Mouse (Mus musculus): ENCODE measurements around the gene Fthl17a.

GRCm38 (mm10) chrX:85226883-85227282, 22.6 kb upstream of the Fthl17a start:
- TF ChIP-seq CTCF (IDR thresholded peaks at IDR 0.05; ENCODE audit: extremely low read depth, insufficient read depth, low read length) (no peak), POLR2A (IDR thresholded peaks at IDR 0.05; ENCODE audit: extremely low read depth, insufficient read depth, low read length) (no peak)

Measured in cortical plate, adult 2 months (tissue).